Mouse (Mus musculus) left cerebral cortex, adult 9 months (tissue): Measurements from ENCODE around the gene Gzmm.
"Not testable (repeated sequence)": the region's sequence is repeated elsewhere in the genome, so short reads cannot be mapped to it uniquely, and the experiment has no call there.

Source experiments
- DNase-seq, 2 experiments: peaks; one replicate each; pipeline ENCODE4 v3.0.0; 2022; ENCODE audit warnings: low spot score in 2 of 2

The Gzmm gene

GRCm38 (mm10) chr10:79701443-79702129 is 12.8 kb downstream of the Gzmm start:
- no peak for DNase-seq

- not testable (repeated sequence) for DNase-seq
These were observed 14.2 kb downstream of the Gzmm start for GRCm38 (mm10) chr10:79702970-79703369.

- DNase-seq = no peak
These were observed 14.7 kb downstream of the Gzmm start for GRCm38 (mm10) chr10:79703541-79703940.

GRCm38 (mm10) chr10:79704065-79704969 is 15.5 kb downstream of the Gzmm start, which contains the start of gene Bsg:
Bsg (plus strand) TSS chr10:79704491.
- DNase-seq = peak; percentile 98 to 99

GRCm38 (mm10) chr10:79704970-79705360 is 16.1 kb downstream of the Gzmm start:
- no peak for DNase-seq

GRCm38 (mm10) chr10:79705951-79706350 is 17.1 kb downstream of the Gzmm start:
- DNase-seq = no peak

GRCm38 (mm10) chr10:79706406-79707094 is 17.7 kb downstream of the Gzmm start:
- DNase-seq = no peak

GRCm38 (mm10) chr10:79707162-79707561 is 18.3 kb downstream of the Gzmm start:
- DNase-seq = no peak

GRCm38 (mm10) chr10:79707759-79708158 is 18.9 kb downstream of the Gzmm start:
- no peak for DNase-seq

- DNase-seq = no peak
These were observed 19.8 kb downstream of the Gzmm start for GRCm38 (mm10) chr10:79708668-79709067.

GRCm38 (mm10) chr10:79709307-79709706 is 20.5 kb downstream of the Gzmm start:
- no peak for DNase-seq

- no peak for DNase-seq
These were observed 23.2 kb downstream of the Gzmm start for GRCm38 (mm10) chr10:79712029-79712428.

- DNase-seq = peak in 1 of 2 experiments; percentile 80
These were observed 23.8 kb downstream of the Gzmm start for GRCm38 (mm10) chr10:79712499-79713126.

GRCm38 (mm10) chr10:79713163-79713562 is 24.3 kb downstream of the Gzmm start:
- DNase-seq = no peak

GRCm38 (mm10) chr10:79714996-79715395 is 26.2 kb downstream of the Gzmm start:
- DNase-seq = no peak

GRCm38 (mm10) chr10:79716254-79716987 is 27.6 kb downstream of the Gzmm start, which contains the start of gene Hcn2:
Hcn2 (plus strand) TSS chr10:79716634.
- DNase-seq = no peak

- no peak for DNase-seq
These were observed 28.2 kb downstream of the Gzmm start for GRCm38 (mm10) chr10:79716988-79717355.

- DNase-seq = no peak
These were observed 29.0 kb downstream of the Gzmm start for GRCm38 (mm10) chr10:79717640-79718357.

GRCm38 (mm10) chr10:79721089-79721488 is 32.3 kb downstream of the Gzmm start:
- DNase-seq = no peak

GRCm38 (mm10) chr10:79723047-79723446 is 34.2 kb downstream of the Gzmm start:
- DNase-seq = no peak
